Mouse (Mus musculus) lung, postnatal 14 days (tissue): ENCODE measurements around the gene Nxpe3.

Experiments used
- DNase-seq: peaks from one replicate; pipeline ENCODE4 v3.0.0; 2021

The Nxpe3 gene

GRCm38 (mm10) chr16:55804799-55805198 lies 90.3 kb downstream of the Nxpe3 start:
- DNase-seq, result no peak

GRCm38 (mm10) chr16:55801629-55802028 lies 93.5 kb downstream of the Nxpe3 start:
- no peak for DNase-seq

GRCm38 (mm10) chr16:55798845-55799244 lies 96.2 kb downstream of the Nxpe3 start:
- DNase-seq, result peak; percentile 43

DNA sequence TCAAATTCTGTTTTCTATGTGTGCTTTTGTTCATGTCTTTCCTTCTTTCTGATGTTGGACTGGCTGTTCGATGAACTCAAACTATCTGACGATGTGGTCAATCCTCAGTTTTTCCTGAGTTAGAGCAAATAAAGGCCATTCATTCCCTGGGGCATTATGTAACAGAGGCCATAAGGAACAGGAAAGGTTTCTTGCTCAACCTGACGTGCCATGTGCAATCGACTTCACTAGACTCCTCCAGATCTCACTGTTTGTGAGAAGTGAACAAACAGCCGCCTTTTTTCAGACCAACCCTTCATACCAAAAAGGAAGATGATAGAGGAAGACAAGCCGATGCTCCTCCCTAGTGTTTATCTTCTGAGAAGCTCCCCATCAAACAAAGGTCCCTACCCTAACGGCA lies 104.8 kb downstream of the Nxpe3 start:
- no peak for DNase-seq
